ENCODE assay signal across 18 mouse cellular contexts in the genomic region with DNA sequence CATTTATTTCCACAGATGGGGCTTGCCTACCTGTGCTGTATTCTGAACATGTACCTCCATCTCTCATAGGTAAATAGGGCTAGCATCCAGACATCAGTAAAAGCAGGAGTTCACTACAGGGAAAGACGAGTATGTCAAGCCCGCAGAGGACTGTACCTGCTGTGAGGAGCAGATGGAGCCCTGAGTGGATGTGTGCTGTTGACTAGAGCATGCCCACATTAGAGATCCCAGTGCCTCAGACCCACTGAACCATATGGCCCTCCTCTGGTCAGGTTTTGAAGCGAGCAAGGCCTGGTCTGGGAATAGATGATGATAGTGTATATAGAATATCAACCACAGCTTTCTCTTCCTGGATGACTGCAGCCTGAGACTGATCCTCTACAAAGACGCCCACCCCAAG.
DNase-seq lines count a peak whose midpoint lies in the region; ATAC-seq lines count a peak whose summit lies in the region.
"Had no signal": no experiment of that assay in that cellular context is flagged by ENCODE, and none has a peak within 500 bp of the region (broad histone marks: within the 10 kb centered on the region; RNA-seq: fewer than 3 reads in every experiment).

No protein-coding gene starts in this region.

- no peak overlapping the region for H3K9ac ChIP-seq in intestine, embryonic 16.5 days (ENCODE audit: low read depth, low read length)
- H3K9ac ChIP-seq: embryonic facial prominence, embryonic 13.5 days; forebrain, embryonic 12.5 days; hindbrain, embryonic 13.5 days; intestine, embryonic 15.5 days had no signal

- no peaks in the 10 kb centered on the region for H3K27me3 ChIP-seq in intestine, embryonic 16.5 days (replicated peaks; ENCODE audit: control insufficient read depth, insufficient read depth, low read length)
- H3K27me3 ChIP-seq: embryonic facial prominence, embryonic 13.5 days; forebrain, embryonic 12.5 days; hindbrain, embryonic 13.5 days; intestine, embryonic 15.5 days had no signal

- no peak overlapping the region for H3K4me2 ChIP-seq in intestine, embryonic 16.5 days (ENCODE audit: low read depth, low read length)
- H3K4me2 ChIP-seq: embryonic facial prominence, embryonic 13.5 days; forebrain, embryonic 12.5 days; hindbrain, embryonic 13.5 days; intestine, embryonic 15.5 days had no signal

- no peak overlapping the region for H3K4me3 ChIP-seq in intestine, embryonic 16.5 days (ENCODE audit: low read length)
- H3K4me3 ChIP-seq: embryonic facial prominence, embryonic 13.5 days; forebrain, embryonic 12.5 days; hindbrain, embryonic 13.5 days; intestine, embryonic 15.5 days had no signal

- DNase-seq in thymus, postnatal 4 days: peak; percentile 6
- DNase-seq in thymus, postnatal 36 days: no peak
- DNase-seq in cerebellum, adult 18-20 months: peak; percentile 68 to 79
- peak; percentile 78 for DNase-seq in cerebellum, adult 9-11 months
- DNase-seq in cerebellum, postnatal 36 days: peak; percentile 67
- DNase-seq in ovary, postnatal 36 days (ENCODE audit: low spot score): no peak
- DNase-seq: adrenal gland, postnatal 10 days; gastrocnemius, postnatal 36 days; heart, postnatal 10 days; heart, postnatal 4 days; kidney, adult 2 months had no signal

- no peaks in the 10 kb centered on the region for H3K4me1 ChIP-seq in intestine, embryonic 16.5 days (ENCODE audit: control insufficient read depth, insufficient read depth, low read length)
- H3K4me1 ChIP-seq: embryonic facial prominence, embryonic 13.5 days; forebrain, embryonic 12.5 days; hindbrain, embryonic 13.5 days; intestine, embryonic 15.5 days had no signal

- WGBS in intestine, embryonic 16.5 days: 84% methylated on average over 4 of the region's 4 CpGs

- no peak overlapping the region for H3K27ac ChIP-seq in intestine, embryonic 16.5 days (ENCODE audit: low read length)
- H3K27ac ChIP-seq: embryonic facial prominence, embryonic 13.5 days; forebrain, embryonic 12.5 days; hindbrain, embryonic 13.5 days; intestine, embryonic 15.5 days had no signal

- no peaks in the 10 kb centered on the region for H3K9me3 ChIP-seq in intestine, embryonic 16.5 days (ENCODE audit: control insufficient read depth, low read length)
- H3K9me3 ChIP-seq: embryonic facial prominence, embryonic 13.5 days; forebrain, embryonic 12.5 days; hindbrain, embryonic 13.5 days; intestine, embryonic 15.5 days had no signal

- ATAC-seq in monocyte, adult 5-6 weeks (replicated peaks; ENCODE audit: insufficient number of reproducible peaks, low FRiP score, low TSS enrichment, poor library complexity, severe bottlenecking): no peak
- no peak for ATAC-seq in intestine, embryonic 16.5 days
- ATAC-seq: forebrain, embryonic 16.5 days; intestine, embryonic 15.5 days had no signal

- no peaks in the 10 kb centered on the region for H3K36me3 ChIP-seq in intestine, embryonic 16.5 days (ENCODE audit: control insufficient read depth, insufficient read depth, low read length)
- H3K36me3 ChIP-seq: embryonic facial prominence, embryonic 13.5 days; forebrain, embryonic 12.5 days; hindbrain, embryonic 13.5 days; intestine, embryonic 15.5 days had no signal

Comparison
In these comparisons a context has a peak if more than half of its experiments do, and no peak if none do; other contexts are left out.
1. DNase-seq: peak in thymus, postnatal 4 days (single experiment), cerebellum, adult 18-20 months (2 of 2), cerebellum, adult 9-11 months (single experiment) and cerebellum, postnatal 36 days (2 of 2); none in thymus, postnatal 36 days (0 of 2) and ovary, postnatal 36 days (single experiment).